ENCODE assay signal across 8 mouse cellular contexts in the genomic region with DNA sequence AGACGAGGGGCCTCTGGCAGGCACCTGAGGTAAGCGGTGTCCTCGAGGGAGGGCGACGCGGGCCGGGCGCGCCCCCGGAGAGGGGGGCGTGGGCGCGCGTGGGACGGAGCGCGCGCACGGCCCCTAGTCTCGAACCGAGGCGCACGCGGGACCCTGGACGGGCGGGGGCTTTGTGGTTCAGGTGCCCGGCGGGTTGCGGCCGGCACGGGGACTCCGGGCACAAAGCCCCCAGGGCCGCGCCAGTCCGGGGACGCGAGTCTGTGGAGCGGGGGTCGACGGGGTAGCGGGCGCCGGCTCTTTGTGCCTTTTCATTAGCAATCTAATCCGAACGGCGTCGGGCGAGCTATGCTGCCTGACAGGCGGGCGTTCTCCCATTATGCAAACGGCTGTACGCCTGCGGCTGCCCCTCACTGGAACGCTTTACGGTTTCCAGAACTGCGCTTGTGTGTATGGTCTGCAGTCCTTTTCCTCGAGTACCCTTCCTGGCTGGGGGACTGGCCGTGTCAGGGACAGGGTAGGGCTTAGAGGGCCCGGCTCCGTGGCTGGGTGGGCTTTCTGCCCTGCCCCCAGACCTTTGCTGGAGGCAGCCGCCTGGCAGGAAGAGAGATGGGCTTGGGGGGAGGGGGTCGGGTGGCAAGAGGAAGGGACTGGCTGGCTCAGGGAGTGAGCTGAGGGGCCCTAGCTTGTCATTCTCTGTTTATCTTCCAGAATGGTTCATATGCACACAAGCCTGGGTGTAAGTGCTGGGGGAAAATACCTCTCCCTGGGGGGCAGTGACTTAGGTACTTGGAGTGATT. TPM values are rescaled to one million over a fixed set of nuclear protein-coding genes. Genes with fewer than 3 reads are reported as not detected.
DNase-seq lines count a peak whose midpoint lies in the region; ATAC-seq lines count a peak whose summit lies in the region.

No protein-coding gene starts in this region.

- H3K4me1 ChIP-seq in brown adipose tissue, adult 24 weeks (ENCODE audit: control insufficient read depth, insufficient read depth, insufficient read length, low read length), result peaks cover 18% of the 10 kb centered on the region
- peaks cover 35% of the 10 kb centered on the region for H3K4me1 ChIP-seq in forebrain, embryonic 15.5 days
- peaks cover 49% of the 10 kb centered on the region for H3K4me1 ChIP-seq in hindbrain, embryonic 13.5 days (replicated peaks)

- peak overlapping the region; percentile 83 for H3K4me2 ChIP-seq in forebrain, embryonic 15.5 days (replicated peaks)
- H3K4me2 ChIP-seq in hindbrain, embryonic 13.5 days, result peak overlapping the region; percentile 87

- peak; percentile 48 to 77 for DNase-seq in adrenal gland, adult (ENCODE audit: inconsistent age in 2 of 2, low spot score in 1 of 2)
- no peak for DNase-seq in adrenal gland, adult 8-10 months
- DNase-seq in left cerebral cortex, adult 18-20 months (ENCODE audit: low spot score in 2 of 2), result peak; percentile 21 to 26
- DNase-seq in lung, postnatal 36 days, result peak; percentile 18
- peak; percentile 40 for DNase-seq in right cerebral cortex, postnatal 14 days

- peak overlapping the region; percentile 65 for H3K4me3 ChIP-seq in brown adipose tissue, adult 24 weeks (ENCODE audit: insufficient read depth, low read depth, low read length)
- peak overlapping the region; percentile 99 for H3K4me3 ChIP-seq in forebrain, embryonic 15.5 days
- H3K4me3 ChIP-seq in hindbrain, embryonic 13.5 days, result peak overlapping the region; percentile 84

- peak overlapping the region; percentile 96 for H3K9ac ChIP-seq in forebrain, embryonic 15.5 days (replicated peaks)
- peak overlapping the region; percentile 95 for H3K9ac ChIP-seq in hindbrain, embryonic 13.5 days

- no peaks in the 10 kb centered on the region for H3K36me3 ChIP-seq in forebrain, embryonic 15.5 days
- H3K36me3 ChIP-seq in hindbrain, embryonic 13.5 days, result no peaks in the 10 kb centered on the region

- ATAC-seq in forebrain, embryonic 15.5 days (replicated peaks), result peak; percentile 81
- peak; percentile 80 for ATAC-seq in hindbrain, embryonic 13.5 days (ENCODE audit: low FRiP score)

- peak overlapping the region; percentile 48 for H3K27ac ChIP-seq in brown adipose tissue, adult 24 weeks (replicated peaks; ENCODE audit: low read depth, low read length)
- H3K27ac ChIP-seq in forebrain, embryonic 15.5 days (replicated peaks), result peak overlapping the region; percentile 95
- peak overlapping the region; percentile 97 for H3K27ac ChIP-seq in hindbrain, embryonic 13.5 days

- peaks cover 4% of the 10 kb centered on the region; the same call in 1 of the 2 replicates for H3K9me3 ChIP-seq in forebrain, embryonic 15.5 days
- H3K9me3 ChIP-seq in hindbrain, embryonic 13.5 days, result no peaks in the 10 kb centered on the region

- H3K27me3 ChIP-seq in forebrain, embryonic 15.5 days, result no peaks in the 10 kb centered on the region
- no peaks in the 10 kb centered on the region for H3K27me3 ChIP-seq in hindbrain, embryonic 13.5 days

- under 1% methylated on average over 60 of the region's 62 CpGs for WGBS in forebrain, embryonic 15.5 days
- WGBS in hindbrain, embryonic 13.5 days, result under 1% methylated on average over 61 of the region's 62 CpGs

RNA-seq across cellular contexts. Expression of a gene that starts 0.5 kb away (rescaled TPM):
- 1 to 10 TPM; 2.0 to 3.7 (median 3.4) TPM for total RNA-seq in adrenal gland, adult 8-10 months (2022)
- 0.54 and 0.71 TPM in 2 replicates for polyA plus RNA-seq in brown adipose tissue, adult 24 weeks (2012; ENCODE audit: insufficient read depth, insufficient read length, missing spikeins)
- 8.6 and 8.8 TPM in 2 replicates for polyA plus RNA-seq in forebrain, embryonic 15.5 days (2015; fragmentation: Nextera tagmentation; extraction: Ambion mirVana)
- polyA plus RNA-seq in hindbrain, embryonic 13.5 days (2015; fragmentation: Nextera tagmentation; extraction: Ambion mirVana), result 9.0 and 9.4 TPM in 2 replicates
- total RNA-seq in left cerebral cortex, adult 18-20 months (2021), result 1 to 10 TPM; 5.3 to 6.1 TPM

RNA-seq across cellular contexts. Expression of a gene that starts 25.5 kb away (rescaled TPM):
- under 1 TPM in 2 of 4 experiments, not detected in 2; 0.09 to 0.14 TPM for total RNA-seq in adrenal gland, adult 8-10 months (2022)
- polyA plus RNA-seq in brown adipose tissue, adult 24 weeks (2012; ENCODE audit: insufficient read depth, insufficient read length, missing spikeins), result not detected in 2 replicates
- polyA plus RNA-seq in forebrain, embryonic 15.5 days (2015; fragmentation: Nextera tagmentation; extraction: Ambion mirVana), result 1.7 TPM in 2 replicates
- polyA plus RNA-seq in hindbrain, embryonic 13.5 days (2015; fragmentation: Nextera tagmentation; extraction: Ambion mirVana), result 1.8 and 1.9 TPM in 2 replicates
- total RNA-seq in left cerebral cortex, adult 18-20 months (2021), result 1 to 10 TPM; 1.8 to 2.0 TPM

RNA-seq across cellular contexts. Expression of a gene that starts 31.5 kb away (rescaled TPM):
- 100 to 1,000 TPM; 162 to 223 (median 198) TPM for total RNA-seq in adrenal gland, adult 8-10 months (2022)
- polyA plus RNA-seq in brown adipose tissue, adult 24 weeks (2012; ENCODE audit: insufficient read depth, insufficient read length, missing spikeins), result 142 and 156 TPM in 2 replicates
- polyA plus RNA-seq in forebrain, embryonic 15.5 days (2015; fragmentation: Nextera tagmentation; extraction: Ambion mirVana), result 307 and 318 TPM in 2 replicates
- 313 and 319 TPM in 2 replicates for polyA plus RNA-seq in hindbrain, embryonic 13.5 days (2015; fragmentation: Nextera tagmentation; extraction: Ambion mirVana)
- 100 to 1,000 TPM; 133 to 147 TPM for total RNA-seq in left cerebral cortex, adult 18-20 months (2021)

RNA-seq across cellular contexts. Expression of a gene that starts 42.0 kb away (rescaled TPM):
- 10 to 100 TPM in 3 of 4 experiments, 1 to 10 TPM in 1; 9.3 to 30.7 (median 19.6) TPM for total RNA-seq in adrenal gland, adult 8-10 months (2022)
- polyA plus RNA-seq in brown adipose tissue, adult 24 weeks (2012; ENCODE audit: insufficient read depth, insufficient read length, missing spikeins), result not detected in 2 replicates
- 23.6 and 24.0 TPM in 2 replicates for polyA plus RNA-seq in forebrain, embryonic 15.5 days (2015; fragmentation: Nextera tagmentation; extraction: Ambion mirVana)
- polyA plus RNA-seq in hindbrain, embryonic 13.5 days (2015; fragmentation: Nextera tagmentation; extraction: Ambion mirVana), result 32.6 and 33.3 TPM in 2 replicates
- 100 to 1,000 TPM in 1 of 2 experiments, 10 to 100 TPM in 1; 92.5 to 102 TPM for total RNA-seq in left cerebral cortex, adult 18-20 months (2021)
